Mouse (Mus musculus): ENCODE results near the gene Palmd. TPM values are rescaled to one million over a fixed set of nuclear protein-coding genes. Genes with fewer than 3 reads are reported as not detected.

Palmd gene
- polyA plus RNA-seq, 1 experiment from 2014 or later = 16.1 TPM

- no peak for DNase-seq (ENCODE audit: low spot score)
- H3K4me1 ChIP-seq (ENCODE audit: insufficient read depth, low read depth, low read length) = no peaks in the 10 kb centered on the region; the same call in 1 of the 2 replicates
- no peaks in the 10 kb centered on the region for H3K36me3 ChIP-seq (ENCODE audit: insufficient read depth, low read length)
- H3K9ac ChIP-seq (replicated peaks; ENCODE audit: low read depth) = no peak overlapping the region
- H3K9me3 ChIP-seq (ENCODE audit: low read length) = no peaks in the 10 kb centered on the region
- ATAC-seq = no peak
- H3K4me2 ChIP-seq (replicated peaks; ENCODE audit: low read depth, low read length) = no peak overlapping the region
- WGBS = 74% methylated on average over 6 of the region's 6 CpGs
- no peak overlapping the region for H3K27ac ChIP-seq (ENCODE audit: low read length)
- no peak overlapping the region for H3K4me3 ChIP-seq (ENCODE audit: low read depth, low read length)
- TF ChIP-seq EP300 (IDR thresholded peaks at IDR 0.05) (no peak), CTCF (IDR thresholded peaks at IDR 0.05) (no peak)
- no peaks in the 10 kb centered on the region for H3K27me3 ChIP-seq (replicated peaks; ENCODE audit: insufficient read depth, low read length)
These were observed 15.4 kb downstream of the Palmd start for GRCm38 (mm10) chr3:116953366-116953765.

- 70% methylated on average over 8 of the region's 8 CpGs for WGBS
- ATAC-seq = peak; percentile 46
- peak; percentile 68 for DNase-seq (ENCODE audit: low spot score)
- TF ChIP-seq CTCF (IDR thresholded peaks at IDR 0.05) (no peak), EP300 (IDR thresholded peaks at IDR 0.05) (peak; percentile 87)
- Histone ChIP-seq H3K4me2 (replicated peaks; ENCODE audit: low read depth, low read length) (no peak overlapping the region), H3K4me3 (ENCODE audit: low read depth, low read length) (no peak overlapping the region), H3K27me3 (replicated peaks; ENCODE audit: insufficient read depth, low read length) (no peaks in the 10 kb centered on the region), H3K9ac (replicated peaks; ENCODE audit: low read depth) (no peak overlapping the region), H3K36me3 (ENCODE audit: insufficient read depth, low read length) (no peaks in the 10 kb centered on the region), H3K27ac (ENCODE audit: low read length) (peak overlapping the region; percentile 26; the same call in 1 of the 2 replicates), H3K4me1 (ENCODE audit: insufficient read depth, low read depth, low read length) (no peaks in the 10 kb centered on the region; the same call in 1 of the 2 replicates), H3K9me3 (ENCODE audit: low read length) (no peaks in the 10 kb centered on the region)
These were observed 16.4 kb downstream of the Palmd start for GRCm38 (mm10) chr3:116952242-116952899.

GRCm38 (mm10) chr3:116951489-116951888 lies 17.3 kb downstream of the Palmd start:
- no peak overlapping the region for H3K4me2 ChIP-seq (replicated peaks; ENCODE audit: low read depth, low read length)
- 54% methylated on average over 3 of the region's 3 CpGs for WGBS
- no peaks in the 10 kb centered on the region for H3K9me3 ChIP-seq (ENCODE audit: low read length)
- H3K36me3 ChIP-seq (ENCODE audit: insufficient read depth, low read length) = no peaks in the 10 kb centered on the region
- H3K27me3 ChIP-seq (replicated peaks; ENCODE audit: insufficient read depth, low read length) = no peaks in the 10 kb centered on the region
- H3K4me1 ChIP-seq (ENCODE audit: insufficient read depth, low read depth, low read length) = no peaks in the 10 kb centered on the region; the same call in 1 of the 2 replicates
- ATAC-seq (peak; percentile 49), DNase-seq (ENCODE audit: low spot score) (peak; percentile 37)
- H3K9ac ChIP-seq (replicated peaks; ENCODE audit: low read depth) = no peak overlapping the region
- H3K4me3 ChIP-seq (ENCODE audit: low read depth, low read length) = no peak overlapping the region
- peak overlapping the region; percentile 21 for H3K27ac ChIP-seq (ENCODE audit: low read length)
- TF ChIP-seq EP300 (IDR thresholded peaks at IDR 0.05) (peak; percentile 60), CTCF (IDR thresholded peaks at IDR 0.05) (no peak)

DNA sequence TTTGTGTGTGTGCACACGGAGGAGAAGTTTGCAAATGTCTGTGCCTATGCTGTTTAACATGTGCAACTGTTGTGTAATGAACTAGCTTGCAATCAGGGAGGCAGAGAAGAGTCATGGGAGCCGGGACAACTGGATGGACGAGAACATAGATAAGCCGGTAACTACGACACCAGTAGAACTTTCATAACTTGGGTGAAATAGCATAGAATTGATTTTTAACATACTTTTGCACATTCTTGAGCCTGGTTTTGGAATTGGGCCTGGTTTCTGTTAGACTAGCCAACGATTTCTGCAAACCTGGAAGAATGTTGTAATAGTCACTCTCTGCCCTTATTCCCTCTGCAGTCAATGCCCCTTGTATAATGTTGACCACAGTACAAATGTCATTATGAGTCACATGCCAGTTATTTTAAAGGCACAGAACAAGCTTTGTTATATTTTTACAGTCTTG lies 18.1 kb downstream of the Palmd start:
- TF ChIP-seq CTCF (IDR thresholded peaks at IDR 0.05) (no peak), EP300 (IDR thresholded peaks at IDR 0.05) (peak; percentile 84)
- 42% methylated on average over 6 of the region's 6 CpGs for WGBS

DNA sequence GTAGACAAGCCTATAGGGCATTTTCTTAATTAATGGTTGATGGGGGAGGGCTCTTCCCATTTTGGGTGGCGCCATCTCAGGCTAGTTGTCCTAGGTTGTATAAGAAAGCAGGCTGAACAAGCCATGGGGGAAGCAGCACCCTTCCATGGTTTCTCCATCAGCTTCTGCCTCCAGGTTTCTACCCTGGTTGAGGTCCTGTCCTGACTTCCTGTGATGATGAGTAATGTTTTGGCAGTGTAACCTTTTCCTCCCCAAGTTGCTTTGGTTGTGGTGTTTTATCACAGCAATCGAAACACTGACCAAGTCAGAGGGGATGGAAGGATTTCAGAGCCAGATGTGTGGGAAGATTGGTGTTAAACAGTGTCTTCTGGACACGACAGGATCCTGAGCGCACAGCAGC lies 22.3 kb downstream of the Palmd start:
- no peaks in the 10 kb centered on the region for H3K4me1 ChIP-seq (ENCODE audit: insufficient read depth, low read depth, low read length)
- no peak overlapping the region for H3K27ac ChIP-seq (ENCODE audit: low read length)
- WGBS = 81% methylated on average over 4 of the region's 4 CpGs
- no peak overlapping the region for H3K4me2 ChIP-seq (replicated peaks; ENCODE audit: low read depth, low read length)
- no peak for TF ChIP-seq EP300 (IDR thresholded peaks at IDR 0.05)
- no peak for TF ChIP-seq CTCF (IDR thresholded peaks at IDR 0.05)
- no peak overlapping the region for H3K9ac ChIP-seq (replicated peaks; ENCODE audit: low read depth)
- no peaks in the 10 kb centered on the region for H3K9me3 ChIP-seq (ENCODE audit: low read length)
- ATAC-seq = no peak
- DNase-seq (ENCODE audit: low spot score) = no peak
- H3K27me3 ChIP-seq (replicated peaks; ENCODE audit: insufficient read depth, low read length) = no peaks in the 10 kb centered on the region
- no peak overlapping the region for H3K4me3 ChIP-seq (ENCODE audit: low read depth, low read length)
- H3K36me3 ChIP-seq (ENCODE audit: insufficient read depth, low read length) = no peaks in the 10 kb centered on the region

More for the DNA sequence above, 18.1 kb downstream of the Palmd start:
- ATAC-seq (peak; percentile 84), DNase-seq (ENCODE audit: low spot score) (peak; percentile 85)
- Histone ChIP-seq H3K27ac (ENCODE audit: low read length) (no peak overlapping the region), H3K4me1 (ENCODE audit: insufficient read depth, low read depth, low read length) (no peaks in the 10 kb centered on the region; the same call in 1 of the 2 replicates), H3K9ac (replicated peaks; ENCODE audit: low read depth) (no peak overlapping the region), H3K9me3 (ENCODE audit: low read length) (no peaks in the 10 kb centered on the region), H3K27me3 (replicated peaks; ENCODE audit: insufficient read depth, low read length) (no peaks in the 10 kb centered on the region), H3K4me3 (ENCODE audit: low read depth, low read length) (no peak overlapping the region), H3K4me2 (replicated peaks; ENCODE audit: low read depth, low read length) (no peak overlapping the region), H3K36me3 (ENCODE audit: insufficient read depth, low read length) (no peaks in the 10 kb centered on the region)

- Histone ChIP-seq H3K9me3 (ENCODE audit: low read length) (no peaks in the 10 kb centered on the region), H3K27ac (ENCODE audit: low read length) (no peak overlapping the region), H3K4me1 (ENCODE audit: insufficient read depth, low read depth, low read length) (no peaks in the 10 kb centered on the region; the same call in 1 of the 2 replicates), H3K27me3 (replicated peaks; ENCODE audit: insufficient read depth, low read length) (no peaks in the 10 kb centered on the region), H3K4me2 (replicated peaks; ENCODE audit: low read depth, low read length) (no peak overlapping the region), H3K36me3 (ENCODE audit: insufficient read depth, low read length) (no peaks in the 10 kb centered on the region), H3K4me3 (ENCODE audit: low read depth, low read length) (no peak overlapping the region), H3K9ac (replicated peaks; ENCODE audit: low read depth) (no peak overlapping the region)
- WGBS = 68% methylated on average over 4 of the region's 4 CpGs
- TF ChIP-seq CTCF (IDR thresholded peaks at IDR 0.05) (no peak), EP300 (IDR thresholded peaks at IDR 0.05) (no peak)
- peak; percentile 27 for DNase-seq (ENCODE audit: low spot score)
- peak; percentile 10; the same call in 1 of the 2 replicates for ATAC-seq
These were observed 25.4 kb downstream of the Palmd start for GRCm38 (mm10) chr3:116943422-116943821.

Measured in lung, postnatal 0 days (tissue).